Mouse (Mus musculus) liver, embryonic 13.5 days (tissue): ENCODE measurements around the gene Olfr180. TPM values are rescaled to one million over a fixed set of nuclear protein-coding genes. Genes with fewer than 3 reads are reported as not detected.

Source experiments
- ATAC-seq: fragments of 200-750 bp; cut with Nextera tagmentation; 2 replicates; pipeline ENCODE4 v1.8.0; 2017; ENCODE audit warnings: low read depth, mild to moderate bottlenecking, moderate number of reproducible peaks, moderate library complexity
- DNase-seq: peaks from one replicate; pipeline ENCODE4 v3.0.0; 2022
- H3K27ac ChIP-seq: fragments of 300-500 bp; sonication (generic); 2 replicates; pipeline ENCODE4 v1.5.1; 2015; ENCODE audit warnings: moderate library complexity, mild to moderate bottlenecking, inconsistent platforms
- H3K27me3 ChIP-seq: fragments of 300-500 bp; sonication (generic); 2 replicates; pipeline ENCODE4 v1.6.1; 2015; ENCODE audit warnings: mild to moderate bottlenecking, inconsistent platforms
- H3K36me3 ChIP-seq: fragments of 300-500 bp; sonication (generic); 2 replicates; pipeline ENCODE4 v1.6.1; 2015; ENCODE audit warnings: mild to moderate bottlenecking, inconsistent platforms
- H3K4me1 ChIP-seq: fragments of 300-500 bp; sonication (generic); replicated peaks from 2 replicates; pipeline ENCODE4 v1.6.1; 2015; ENCODE audit warnings: inconsistent platforms
- H3K4me2 ChIP-seq: fragments of 300-500 bp; sonication (generic); 2 replicates; pipeline ENCODE4 v1.6.1; 2015; ENCODE audit warnings: inconsistent platforms, mild to moderate bottlenecking, moderate library complexity
- H3K4me3 ChIP-seq: fragments of 300-500 bp; sonication (generic); replicated peaks from 2 replicates; pipeline ENCODE4 v1.5.1; 2015; ENCODE audit warnings: mild to moderate bottlenecking, inconsistent platforms
- H3K9ac ChIP-seq: fragments of 300-500 bp; sonication (generic); 2 replicates; pipeline ENCODE4 v1.6.1; 2015; ENCODE audit warnings: mild to moderate bottlenecking, inconsistent platforms
- H3K9me3 ChIP-seq: fragments of 300-500 bp; sonication (generic); replicated peaks from 2 replicates; pipeline ENCODE4 v1.6.1; 2016; ENCODE audit warnings: inconsistent platforms
- WGBS: fragments of 180-500 bp; shearing (Covaris S2); methylation state at CpG from one replicate; pipeline ENCODE4 v1.1.7; 2015; ENCODE audit not compliant: insufficient replicate concordance; 5-methylcytosine and 5-hydroxymethylcytosine counted together
- polyA plus RNA-seq: library from polyadenylated mRNA; unstranded; fragments of >200 nt; fragmentation: Nextera tagmentation; extraction: Ambion mirVana; gene quantifications from 2 replicates; pipeline ENCODE4 v1.2.1, GENCODE M21; 2015

Gene Olfr180
- polyA plus RNA-seq: not detected in 2 replicates

DNA sequence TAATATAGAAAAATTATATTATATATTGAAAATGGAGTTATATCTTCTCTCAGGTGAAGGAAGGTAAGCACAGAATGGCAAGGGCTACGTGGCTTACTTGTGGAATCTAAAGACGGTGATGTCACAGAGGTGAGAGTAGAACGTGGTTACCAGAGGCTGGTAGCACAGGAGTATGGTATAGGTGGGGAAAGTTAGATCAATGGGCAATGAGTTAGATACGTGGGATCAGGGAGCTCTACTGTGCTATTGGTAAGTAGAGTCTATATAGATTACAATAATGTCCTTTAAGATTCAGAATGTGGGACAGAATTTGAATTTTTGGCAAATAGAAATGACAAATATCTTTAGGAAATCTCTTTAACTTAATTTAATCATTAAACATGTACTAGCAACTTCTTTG, at the start of gene Olfr180:
Gene Olfr180 (minus strand): TSS at position 101 of the 400 bp plus-strand sequence.
- Histone ChIP-seq H3K4me2 (no peak within 1 kb of the TSS), H3K9me3 (no peaks in the 10 kb centered on the region), H3K9ac (no peak within 1 kb of the TSS), H3K27me3 (no peaks in the 10 kb centered on the region), H3K4me3 (no peak within 1 kb of the TSS), H3K27ac (no peak within 1 kb of the TSS), H3K4me1 (no peaks in the 10 kb centered on the region), H3K36me3 (no peaks in the 10 kb centered on the region)
- ATAC-seq (no peak), DNase-seq (no peak)
- 61% methylated on average over 4 of the region's 4 CpGs for WGBS

DNA sequence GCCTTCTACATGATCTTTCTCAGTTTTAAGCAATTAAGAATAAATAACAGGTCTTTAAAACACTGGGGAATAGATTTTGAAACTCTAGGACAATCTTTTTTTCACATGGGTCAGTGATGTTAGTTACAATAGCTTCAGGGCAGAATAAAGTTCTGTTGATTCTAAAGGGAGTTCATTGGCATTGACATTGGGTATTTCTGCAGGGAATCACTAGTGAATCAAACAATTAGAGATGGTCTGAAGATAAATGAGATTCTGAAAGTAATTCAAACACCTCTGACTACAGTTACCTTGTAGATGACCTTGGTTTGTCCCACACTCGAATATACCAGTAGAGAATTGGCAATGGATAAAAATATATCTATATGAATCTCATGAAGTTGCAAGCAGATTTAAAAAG, 537 bp downstream of the Olfr180 start, which contains the start of gene Olfr181:
Gene Olfr181 (minus strand): TSS at position 101 of the 400 bp plus-strand sequence.
- no peak within 1 kb of the TSS for H3K9ac ChIP-seq
- no peak for DNase-seq
- H3K4me1 ChIP-seq: no peaks in the 10 kb centered on the region
- no peak within 1 kb of the TSS for H3K4me3 ChIP-seq
- H3K27ac ChIP-seq: no peak within 1 kb of the TSS
- ATAC-seq: no peak
- WGBS: 31% methylated on average over 1 of the region's 1 CpGs
- no peak within 1 kb of the TSS for H3K4me2 ChIP-seq
- H3K36me3 ChIP-seq: no peaks in the 10 kb centered on the region
- no peaks in the 10 kb centered on the region for H3K9me3 ChIP-seq
- H3K27me3 ChIP-seq: no peaks in the 10 kb centered on the region

DNA sequence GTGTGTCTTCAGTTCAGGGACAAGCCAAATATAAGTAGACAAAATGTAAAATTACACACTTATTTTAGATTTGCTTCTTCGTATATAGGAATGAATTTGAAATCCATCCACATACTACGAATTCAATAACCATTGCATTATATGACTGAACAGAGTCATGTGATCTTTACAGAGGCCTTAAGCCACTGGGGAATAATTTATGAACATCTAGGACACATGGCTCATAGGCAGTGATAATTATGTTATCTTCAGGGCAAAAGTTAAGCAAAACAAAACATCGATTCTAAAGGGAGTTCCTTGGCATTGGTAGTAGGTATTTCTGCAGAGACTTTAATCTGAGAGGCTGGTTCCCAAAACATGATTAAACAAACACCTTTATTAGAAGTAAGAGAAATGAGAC, 37.2 kb downstream of the Olfr180 start, which contains the start of gene Olfr178:
Gene Olfr178 (minus strand): TSS at position 101 of the 400 bp plus-strand sequence.
- 0 out of 2 replicates have a peak, but pooled peaks cover under 1% of the 10 kb centered on the region for H3K9me3 ChIP-seq
- no peak within 1 kb of the TSS for H3K4me2 ChIP-seq
- 64% methylated on average over 3 of the region's 3 CpGs for WGBS
- ATAC-seq: no peak
- no peaks in the 10 kb centered on the region for H3K36me3 ChIP-seq
- H3K4me1 ChIP-seq: no peaks in the 10 kb centered on the region
- H3K9ac ChIP-seq: no peak within 1 kb of the TSS
- no peak within 1 kb of the TSS for H3K4me3 ChIP-seq
- DNase-seq: no peak
- no peak within 1 kb of the TSS for H3K27ac ChIP-seq
- no peaks in the 10 kb centered on the region for H3K27me3 ChIP-seq

DNA sequence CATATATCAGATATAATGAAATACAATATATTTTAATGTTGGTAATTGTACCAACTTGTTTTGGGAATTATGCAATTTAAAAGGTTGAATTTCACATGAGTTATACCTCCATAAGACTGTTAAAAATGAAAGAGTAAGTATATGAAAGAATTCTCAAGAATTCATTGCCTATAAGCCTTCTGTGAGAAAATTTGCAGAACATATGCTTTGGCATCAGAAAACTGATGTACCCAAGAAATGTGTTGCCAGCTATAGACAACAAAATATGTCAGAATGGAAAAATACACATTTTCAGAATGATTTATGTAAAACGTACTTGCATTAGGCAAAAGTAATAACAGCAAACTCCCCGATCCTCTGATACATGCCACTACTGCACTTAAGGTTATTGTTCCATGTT, 44.8 kb downstream of the Olfr180 start:
- no peak overlapping the region for H3K4me2 ChIP-seq
- no peaks in the 10 kb centered on the region for H3K27me3 ChIP-seq
- H3K4me1 ChIP-seq: no peaks in the 10 kb centered on the region
- DNase-seq (no peak), ATAC-seq (no peak)
- no peaks in the 10 kb centered on the region for H3K36me3 ChIP-seq
- H3K4me3 ChIP-seq: no peak overlapping the region
- H3K9ac ChIP-seq: no peak overlapping the region
- H3K9me3 ChIP-seq: 0 out of 2 replicates have a peak, but pooled peaks cover 5% of the 10 kb centered on the region
- no peak overlapping the region for H3K27ac ChIP-seq
- WGBS: 72% methylated on average over 2 of the region's 2 CpGs

DNA sequence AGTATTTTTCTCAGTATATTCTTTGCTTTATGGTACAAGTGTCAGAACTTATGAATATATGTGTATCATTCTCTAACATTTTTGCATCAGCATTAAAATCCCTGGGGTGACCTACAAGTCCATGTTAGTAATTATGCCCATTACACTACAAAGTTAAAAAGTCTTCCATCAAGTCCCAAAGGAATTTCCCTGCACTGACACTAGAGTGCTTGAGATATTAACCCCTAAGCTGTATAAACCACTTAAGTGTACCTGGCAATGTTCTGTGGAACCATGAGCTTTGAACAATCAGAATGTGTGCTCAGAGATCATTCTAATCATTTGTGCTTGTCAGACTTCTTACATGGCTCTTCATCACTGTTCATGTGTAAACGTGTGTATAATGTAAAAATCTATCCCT, 54.5 kb downstream of the Olfr180 start, which contains the start of gene Olfr177:
Gene Olfr177 (minus strand): TSS at position 101 of the 400 bp plus-strand sequence.
- no peak for ATAC-seq
- Histone ChIP-seq H3K27me3 (no peaks in the 10 kb centered on the region), H3K27ac (no peak within 1 kb of the TSS), H3K36me3 (no peaks in the 10 kb centered on the region), H3K9me3 (no peaks in the 10 kb centered on the region), H3K9ac (no peak within 1 kb of the TSS), H3K4me3 (no peak within 1 kb of the TSS), H3K4me2 (no peak within 1 kb of the TSS), H3K4me1 (no peaks in the 10 kb centered on the region)
- WGBS: 33% methylated on average over 1 of the region's 1 CpGs
- no peak for DNase-seq

Other genes with a start within 250 kb of the Olfr180 start
- 0.06 and 0.16 TPM in 2 replicates for gene Gpr15, start 210.3 kb downstream of the Olfr180 start, polyA plus RNA-seq
- 32.9 and 41.4 TPM in 2 replicates for gene Cldnd1, start 201.5 kb downstream of the Olfr180 start, polyA plus RNA-seq
- not detected in 2 replicates for gene Olfr172, start 166.2 kb downstream of the Olfr180 start, polyA plus RNA-seq
- gene Olfr173, start 129.1 kb downstream of the Olfr180 start, polyA plus RNA-seq: not detected in 2 replicates
- not detected in 2 replicates for gene Olfr175-ps1, start 102.6 kb downstream of the Olfr180 start, polyA plus RNA-seq
- not detected in 2 replicates for gene Olfr177, start 54.6 kb downstream of the Olfr180 start, polyA plus RNA-seq
- not detected in 2 replicates for gene Olfr178, start 37.3 kb downstream of the Olfr180 start, polyA plus RNA-seq
- gene Olfr181, start 637 bp downstream of the Olfr180 start, polyA plus RNA-seq: not detected in 2 replicates
- not detected in 2 replicates for gene Olfr183, start 66.0 kb upstream of the Olfr180 start, polyA plus RNA-seq
- not detected in 2 replicates for gene Olfr186, start 100.9 kb upstream of the Olfr180 start, polyA plus RNA-seq
- not detected in 2 replicates for gene Olfr187, start 110.4 kb upstream of the Olfr180 start, polyA plus RNA-seq
- gene Olfr190, start 148.6 kb upstream of the Olfr180 start, polyA plus RNA-seq: not detected in 2 replicates
- not detected in 2 replicates for gene Olfr191, start 160.4 kb upstream of the Olfr180 start, polyA plus RNA-seq
- gene Olfr193, start 182.5 kb upstream of the Olfr180 start, polyA plus RNA-seq: not detected in 2 replicates
- not detected in 2 replicates for gene Olfr194, start 191.7 kb upstream of the Olfr180 start, polyA plus RNA-seq
- not detected in 2 replicates for gene Olfr195, start 217.7 kb upstream of the Olfr180 start, polyA plus RNA-seq
- not detected in 2 replicates for gene Olfr196, start 241.1 kb upstream of the Olfr180 start, polyA plus RNA-seq